Mouse (Mus musculus) limb, embryonic 15.5 days (tissue): ENCODE data around the gene Btbd35f2. TPM values are rescaled to one million over a fixed set of nuclear protein-coding genes. Genes with fewer than 3 reads are reported as not detected.
"Not testable (repeated sequence)": the region's sequence is repeated elsewhere in the genome, so short reads cannot be mapped to it uniquely, and the experiment has no call there.

ENCODE experiments used
- ATAC-seq: fragments of 200-750 bp; cut with Nextera tagmentation; 2 replicates; pipeline ENCODE4 v1.8.0; 2017; ENCODE audit warnings: low read depth, moderate TSS enrichment; ENCODE audit not compliant: insufficient number of reproducible peaks, low FRiP score, low TSS enrichment
- H3K27ac ChIP-seq: fragments of 300-500 bp; sonication (generic); 2 replicates; pipeline ENCODE4 v1.5.1; 2015; ENCODE audit warnings: moderate library complexity, mild to moderate bottlenecking, inconsistent platforms
- H3K27me3 ChIP-seq: fragments of 300-500 bp; sonication (generic); 2 replicates; pipeline ENCODE4 v1.6.1; 2015; ENCODE audit warnings: inconsistent platforms
- H3K36me3 ChIP-seq: fragments of 300-500 bp; sonication (generic); 2 replicates; pipeline ENCODE4 v1.6.1; 2015; ENCODE audit warnings: inconsistent platforms
- H3K4me1 ChIP-seq: fragments of 300-500 bp; sonication (generic); 2 replicates; pipeline ENCODE4 v1.6.1; 2015; ENCODE audit warnings: inconsistent platforms
- H3K4me2 ChIP-seq: fragments of 300-500 bp; sonication (generic); 2 replicates; pipeline ENCODE4 v1.6.1; 2015; ENCODE audit warnings: mild to moderate bottlenecking, inconsistent platforms
- H3K4me3 ChIP-seq: fragments of 300-500 bp; sonication (generic); 2 replicates; pipeline ENCODE4 v1.5.1; 2015; ENCODE audit warnings: mild to moderate bottlenecking, inconsistent platforms
- H3K9ac ChIP-seq: fragments of 300-500 bp; sonication (generic); 2 replicates; pipeline ENCODE4 v1.6.1; 2015; ENCODE audit warnings: inconsistent platforms
- H3K9me3 ChIP-seq: fragments of 300-500 bp; sonication (generic); 2 replicates; pipeline ENCODE4 v1.6.1; 2016; ENCODE audit warnings: inconsistent platforms
- WGBS: fragments of 180-500 bp; shearing (Covaris S2); methylation state at CpG from one replicate; pipeline ENCODE4 v1.1.7; 2015; 5-methylcytosine and 5-hydroxymethylcytosine counted together
- polyA plus RNA-seq: library from polyadenylated mRNA; unstranded; fragments of >200 nt; fragmentation: Nextera tagmentation; extraction: Ambion mirVana; gene quantifications from 2 replicates; pipeline ENCODE4 v1.2.1, GENCODE M21; 2015

The Btbd35f2 gene
- polyA plus RNA-seq: not detected in 2 replicates

GRCm38 (mm10) chrX:32278094-32278493 lies at the start of gene Btbd35f2:
Btbd35f2 (plus strand) TSS chrX:32278394.
- not testable (repeated sequence) for H3K4me1 ChIP-seq, H3K27ac ChIP-seq, H3K9ac ChIP-seq, H3K36me3 ChIP-seq, H3K27me3 ChIP-seq, H3K4me3 ChIP-seq, H3K9me3 ChIP-seq, H3K4me2 ChIP-seq, ATAC-seq
- 78% methylated on average over 1 of the region's 3 CpGs for WGBS

Other genes starting within 250 kb of the Btbd35f2 start
- not detected in 2 replicates for gene Btbd35f22, start 230.6 kb upstream of the Btbd35f2 start, polyA plus RNA-seq